Mouse (Mus musculus): ENCODE measurements around the gene Map2k1.

DNA sequence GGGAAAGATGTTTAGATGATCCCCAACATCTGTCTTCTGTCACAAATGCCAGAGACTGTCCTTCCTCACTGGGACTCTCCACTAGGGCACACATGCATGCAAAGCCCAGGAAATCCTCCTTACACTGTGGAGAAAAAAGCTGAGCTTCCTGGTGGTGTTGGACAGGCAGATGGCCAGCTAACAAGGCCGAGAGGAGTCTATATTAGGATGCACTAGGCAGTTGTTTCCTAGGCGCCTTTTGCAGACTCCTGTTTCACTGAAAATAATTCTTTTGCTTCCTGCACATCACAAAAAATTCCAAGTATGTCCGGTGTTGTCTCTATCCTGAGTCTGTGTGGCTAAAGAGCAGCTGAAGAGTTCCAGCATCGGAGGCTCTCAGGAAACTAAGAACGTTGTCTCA is 22.3 kb downstream of the Map2k1 start:
- TF ChIP-seq CTCF (IDR thresholded peaks at IDR 0.05; ENCODE audit: borderline replicate concordance, insufficient read depth, low read depth, low read length) (no peak), POLR2A (IDR thresholded peaks at IDR 0.05; ENCODE audit: borderline replicate concordance, insufficient read depth, low read length) (no peak)
